Mouse (Mus musculus) adrenal gland, adult 8-10 months (tissue): ENCODE results near the gene Parp16. TPM values are rescaled to one million over a fixed set of nuclear protein-coding genes. Genes with fewer than 3 reads are reported as not detected.
"Not testable (repeated sequence)": the region's sequence is repeated elsewhere in the genome, so short reads cannot be mapped to it uniquely, and the experiment has no call there.

Experiments used
- DNase-seq: peaks from one replicate; pipeline ENCODE4 v3.0.0; 2022
- total RNA-seq, 4 experiments: library from RNA; stranded (reverse); gene quantifications; 2 replicates each; pipeline ENCODE4 v1.2.4; 2022

The Parp16 gene
- total RNA-seq, 4 experiments from 2014 or later = 16.2 to 44.2 (median 33.1) TPM

DNA sequence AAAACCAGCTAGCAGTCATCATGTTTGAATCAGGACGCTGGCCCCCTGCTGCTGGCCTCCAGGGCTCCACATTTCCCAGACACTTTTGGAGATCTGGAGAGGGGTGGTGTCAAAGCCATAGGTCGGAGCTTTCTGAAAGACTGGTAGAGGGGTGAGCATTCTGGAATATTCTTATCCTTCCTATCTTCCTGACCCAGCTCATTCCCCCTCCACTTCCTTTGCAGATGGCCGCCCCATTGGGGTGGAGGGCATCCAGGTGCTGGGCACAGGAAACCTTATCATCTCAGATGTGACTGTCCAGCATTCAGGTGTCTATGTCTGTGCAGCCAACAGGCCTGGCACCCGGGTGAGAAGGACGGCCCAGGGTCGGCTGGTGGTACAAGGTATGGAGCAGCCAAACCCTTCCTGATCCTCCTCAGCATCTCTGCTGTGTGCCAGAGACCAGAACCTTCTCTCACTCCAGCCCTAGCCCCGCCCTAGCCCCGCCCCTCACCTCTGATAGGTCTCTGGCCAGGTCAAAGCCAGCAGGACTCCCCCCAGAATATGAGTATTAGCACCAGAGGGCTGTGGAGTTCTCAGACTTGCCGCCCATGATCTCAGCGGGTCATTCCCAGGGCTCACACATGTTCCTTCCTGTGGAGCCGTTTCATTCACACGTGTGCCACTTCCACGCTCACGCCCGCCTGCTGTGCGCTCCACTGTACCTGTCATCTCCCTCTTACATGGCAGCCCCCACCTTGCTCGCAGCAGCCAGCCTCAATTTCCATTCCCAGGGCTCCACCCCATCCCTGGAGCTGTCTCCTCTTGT is 15.1 kb upstream of the Parp16 start:
- no peak for DNase-seq

DNA sequence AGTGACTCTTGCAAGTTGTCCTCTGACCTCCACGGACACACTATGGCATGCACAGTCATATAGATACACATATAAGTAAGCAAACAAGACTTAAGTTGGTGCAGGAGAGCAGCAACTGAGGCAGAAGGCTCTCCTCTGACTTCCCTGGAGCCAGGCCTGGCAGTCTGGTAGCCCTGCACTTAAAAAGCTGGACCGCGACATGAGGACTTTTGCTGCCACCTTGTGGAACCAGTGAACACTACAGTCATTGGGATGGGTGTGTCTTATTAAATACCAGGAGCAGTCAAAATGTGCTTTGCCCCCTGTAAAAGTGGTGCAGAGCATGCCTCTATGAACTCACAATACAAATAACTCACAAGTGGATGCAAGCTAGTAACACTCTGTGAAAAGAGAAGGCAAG is 6.6 kb upstream of the Parp16 start:
- peak; percentile 76 for DNase-seq

DNA sequence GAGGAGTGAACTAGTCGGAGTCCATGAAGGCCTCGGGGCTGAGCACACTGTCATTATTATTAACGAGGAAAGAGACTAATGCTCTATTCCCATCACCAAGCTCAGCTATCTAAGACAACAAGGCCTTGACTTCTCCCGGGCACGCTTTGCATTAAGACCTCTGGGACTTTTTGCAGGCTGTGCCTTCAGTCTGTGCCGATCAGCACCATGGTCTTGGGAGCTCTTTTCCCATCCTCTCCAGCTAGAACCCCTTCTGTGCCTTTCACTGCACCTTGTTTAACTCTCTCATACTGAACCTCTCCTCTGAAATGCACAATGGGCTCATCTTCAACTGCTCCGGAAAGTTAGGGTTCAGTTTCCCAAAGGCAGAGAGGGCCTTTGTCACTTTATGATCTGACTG is 4.8 kb upstream of the Parp16 start:
- no peak for DNase-seq

DNA sequence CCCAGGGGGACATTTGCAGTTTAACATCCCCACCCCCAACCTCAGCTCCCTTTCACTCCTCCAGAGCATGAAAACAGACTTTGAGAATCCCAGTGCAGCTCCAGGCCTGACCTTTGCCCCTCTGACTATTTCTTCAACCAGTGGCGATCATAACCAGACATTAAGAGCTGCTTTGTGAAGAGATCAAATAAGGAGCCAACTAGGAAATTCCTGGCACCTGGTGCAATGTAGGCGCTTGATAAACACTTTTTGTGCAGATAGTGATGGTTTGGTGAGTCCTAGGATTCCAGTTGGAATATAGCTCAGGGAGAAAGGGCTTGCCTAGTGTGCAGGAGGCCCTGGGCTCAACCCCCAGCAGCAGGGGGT is 3.8 kb upstream of the Parp16 start:
- DNase-seq = no peak

DNA sequence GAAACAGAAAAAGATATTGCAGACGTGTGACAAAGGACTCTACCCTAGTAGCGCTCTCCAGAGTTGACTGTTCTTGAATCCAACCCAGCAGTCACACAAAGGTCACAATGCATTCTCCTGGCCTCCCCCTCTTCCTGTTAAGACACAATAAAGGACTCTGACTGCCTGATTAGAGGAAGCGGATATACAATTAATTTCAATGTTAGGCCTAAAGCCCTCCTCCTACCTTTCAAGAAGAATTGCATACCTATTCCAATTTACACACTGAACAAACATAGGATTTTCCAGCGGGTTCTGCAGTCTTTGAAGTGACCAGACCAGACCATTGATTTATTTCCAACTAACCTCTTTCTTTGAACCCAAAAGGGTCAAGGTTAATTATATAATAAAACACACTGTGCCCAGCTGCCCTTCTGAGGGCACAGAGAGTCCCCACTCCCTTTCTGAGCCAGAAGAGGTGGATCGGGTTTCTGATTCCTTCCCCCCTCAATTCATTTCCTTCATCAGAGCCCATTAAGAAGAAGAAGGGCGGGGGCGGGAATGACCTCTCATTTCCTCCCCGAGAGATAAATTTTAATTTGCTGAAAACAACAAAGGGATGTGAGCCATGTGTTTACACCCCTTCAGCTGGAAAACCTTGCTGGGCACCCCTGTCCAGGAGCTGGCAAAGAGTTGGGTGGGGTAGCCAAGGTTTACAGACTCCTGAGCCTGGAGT is 3.2 kb upstream of the Parp16 start:
- DNase-seq = no peak

DNA sequence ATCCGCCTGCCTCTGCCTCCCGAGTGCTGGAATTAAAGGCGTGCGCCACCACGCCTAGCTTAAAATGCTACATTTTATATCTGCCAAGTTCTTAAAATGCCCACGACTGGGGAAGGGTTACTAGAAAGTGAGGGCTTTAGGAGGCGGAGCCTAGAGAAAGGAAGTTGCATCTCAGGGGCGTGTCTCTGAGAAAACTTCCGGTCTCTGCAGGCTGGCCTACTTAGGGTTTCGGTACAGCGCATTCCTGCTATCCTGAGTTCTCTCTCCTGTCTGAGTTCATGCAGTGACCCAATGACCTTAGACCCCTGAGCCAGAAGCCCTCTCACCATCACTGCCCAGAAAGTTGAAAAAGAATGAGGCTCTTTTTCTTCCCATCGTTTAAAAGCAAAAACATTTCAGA is 1.9 kb upstream of the Parp16 start:
- DNase-seq = no peak

DNA sequence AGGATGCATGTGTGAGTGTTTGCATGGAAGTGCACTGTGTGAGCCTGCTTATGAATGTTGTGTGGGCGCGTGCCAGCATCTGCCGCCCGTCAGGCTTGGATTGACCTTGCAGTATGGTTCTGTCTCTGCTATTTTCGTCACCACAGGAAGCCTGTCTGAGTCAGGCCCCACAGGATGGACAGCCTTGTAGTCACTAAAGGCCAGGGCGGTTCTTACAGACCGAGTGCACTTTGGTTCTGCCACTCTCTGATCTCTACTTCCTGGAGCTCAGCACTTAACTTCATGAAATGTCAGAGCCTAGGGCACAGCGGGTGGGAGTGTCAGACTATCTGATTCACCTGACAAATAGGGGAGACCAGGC is 448 bp downstream of the Parp16 start:
- peak; percentile 87 for DNase-seq

DNA sequence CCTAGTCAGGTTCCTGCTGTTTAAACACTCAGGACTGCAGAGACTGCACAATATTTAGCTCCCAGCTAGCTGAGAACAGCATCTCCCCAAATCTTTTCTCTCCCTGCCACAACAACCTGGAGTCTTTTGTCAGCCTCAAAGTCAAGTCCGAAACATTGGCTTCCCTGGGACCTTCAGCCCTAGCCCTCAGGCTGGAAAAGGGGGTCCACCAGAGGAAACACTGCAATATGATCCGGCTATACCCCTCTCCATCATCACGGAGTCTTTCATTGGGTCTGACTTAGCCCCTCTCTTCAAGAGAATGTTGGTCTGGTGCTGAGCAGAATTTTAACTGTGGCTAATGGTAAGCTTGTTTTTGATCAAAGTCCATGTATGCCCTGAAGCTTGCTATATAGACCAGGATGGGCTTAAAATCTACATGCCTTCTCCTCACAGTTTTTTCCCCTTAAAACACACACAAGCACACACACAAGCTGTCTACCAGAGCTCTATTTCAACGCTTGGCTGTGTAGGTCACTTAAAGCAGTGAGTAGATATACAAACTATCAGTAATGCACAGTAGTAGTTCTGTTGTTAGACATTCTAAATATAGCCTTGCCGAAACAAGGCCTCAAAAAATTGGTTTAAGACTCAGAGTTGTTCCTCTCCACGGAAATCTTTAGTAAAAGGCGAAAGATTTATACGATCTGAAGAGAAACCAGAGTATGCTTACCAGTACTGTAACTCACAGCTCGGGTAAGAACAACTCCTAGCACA is 1.0 kb downstream of the Parp16 start:
- no peak for DNase-seq

DNA sequence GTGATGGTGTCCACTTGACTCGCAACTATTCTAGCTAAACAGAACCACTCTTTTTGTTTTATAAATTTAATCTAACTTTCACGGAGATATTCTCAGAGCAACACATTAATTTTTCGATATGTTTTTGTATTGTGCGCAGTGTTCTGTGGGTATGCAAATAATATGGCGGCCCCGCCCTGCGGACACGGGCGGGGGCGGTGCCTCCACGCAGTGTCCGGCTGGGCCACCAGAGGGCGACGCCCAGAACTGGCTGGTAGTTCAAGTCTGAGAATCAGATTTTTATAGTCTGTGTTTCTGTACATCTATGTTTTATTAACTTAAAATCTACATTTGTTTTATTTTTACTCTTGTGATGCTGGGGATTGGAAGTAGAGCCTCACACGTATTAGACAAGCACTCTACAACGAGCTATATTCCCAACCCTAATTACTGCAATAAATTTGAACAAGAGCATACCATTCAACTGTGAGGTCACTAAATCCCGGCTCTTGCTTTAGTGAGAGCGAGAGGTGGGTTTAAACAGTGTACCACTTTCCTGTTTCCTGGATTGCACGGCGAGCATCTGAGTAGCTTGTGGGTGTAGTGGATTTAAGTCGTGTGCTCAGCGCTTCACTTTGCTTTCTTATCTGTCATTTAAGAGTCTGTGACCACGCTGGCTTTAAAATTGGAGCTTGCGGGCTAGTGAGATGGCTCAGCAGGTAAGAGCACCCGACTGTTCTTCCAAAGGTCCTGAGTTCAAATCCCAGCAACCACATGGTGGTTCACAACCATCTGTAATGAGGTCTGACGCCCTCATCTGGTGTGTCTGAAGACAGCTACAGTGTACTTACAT is 1.8 kb downstream of the Parp16 start:
- DNase-seq = peak; percentile 91

DNA sequence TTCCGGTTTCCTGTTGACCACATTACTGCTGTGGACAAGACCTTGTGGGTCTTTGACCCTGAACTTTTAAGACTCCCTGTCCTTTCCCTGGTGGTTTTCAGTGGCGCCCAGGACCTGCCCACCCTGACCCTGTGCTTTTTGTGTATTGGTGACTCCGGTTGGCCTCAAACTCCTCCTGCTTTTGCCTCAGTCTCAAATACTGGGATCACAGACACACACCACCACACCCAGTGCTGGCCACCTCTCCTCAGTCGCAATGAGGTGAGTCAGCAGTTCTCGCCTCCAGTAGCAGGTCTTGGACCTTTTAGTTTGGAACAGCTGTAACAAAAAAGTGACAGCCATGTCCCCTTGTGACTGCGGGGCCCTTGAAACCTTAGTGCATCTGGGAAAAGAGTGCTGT is 2.7 kb downstream of the Parp16 start:
- no peak for DNase-seq

DNA sequence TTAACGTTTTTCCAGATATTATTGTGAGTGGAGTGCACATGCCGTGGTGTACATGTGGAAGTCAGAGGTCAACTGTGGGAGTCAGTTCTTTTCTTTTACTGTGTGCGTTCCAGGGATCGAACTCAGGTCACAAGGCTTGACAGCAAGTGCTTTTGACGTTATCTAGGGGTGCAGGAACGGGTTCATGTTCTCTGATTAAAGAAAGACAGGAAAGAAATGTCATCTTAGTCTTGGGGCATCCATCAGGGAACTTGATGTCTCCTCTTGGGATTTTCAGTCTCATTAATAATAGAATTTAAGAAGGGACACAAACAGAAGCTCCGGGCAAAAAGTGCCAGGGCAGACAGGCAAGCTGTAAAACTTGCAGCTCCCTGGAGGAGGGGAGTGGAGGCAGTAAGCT is 4.6 kb downstream of the Parp16 start:
- DNase-seq = no peak

DNA sequence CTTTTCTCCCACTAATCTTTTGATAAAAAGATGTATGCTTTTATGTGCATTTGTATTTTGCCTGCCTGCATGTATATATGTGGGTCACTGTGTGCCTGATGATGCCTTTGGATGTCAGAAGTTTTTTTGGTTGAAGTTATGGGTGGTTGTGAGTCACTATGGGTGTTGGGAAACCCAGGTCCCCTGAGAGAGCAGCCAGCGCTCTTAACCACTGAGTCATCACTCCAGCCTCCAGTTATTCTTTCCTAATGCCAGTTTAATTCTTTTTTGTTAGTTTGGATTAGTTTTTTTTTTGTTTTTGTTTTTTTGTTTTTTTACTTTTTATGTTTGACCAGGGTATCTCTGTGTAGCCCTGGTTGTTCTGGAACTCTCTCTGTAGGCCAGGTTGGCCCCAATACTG is 5.5 kb downstream of the Parp16 start:
- DNase-seq = peak; percentile 74

DNA sequence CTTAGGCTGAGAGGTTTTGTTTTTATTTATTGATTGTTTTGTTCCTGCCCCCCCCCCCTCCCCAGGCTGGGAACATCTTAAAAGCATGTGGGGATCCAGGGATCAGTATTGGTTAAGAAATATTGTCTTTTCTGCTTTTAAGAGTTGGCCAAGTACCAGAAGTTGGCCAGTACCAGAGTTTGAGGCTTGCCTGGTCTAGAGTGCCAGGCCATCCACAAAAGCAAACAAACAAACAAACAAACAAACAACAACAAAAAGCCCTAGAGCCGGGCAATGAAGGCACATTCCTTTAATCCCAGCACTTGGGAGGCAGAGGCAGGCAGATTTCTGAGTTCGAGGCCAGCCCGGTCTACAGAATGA is 5.8 kb downstream of the Parp16 start:
- DNase-seq = no peak

DNA sequence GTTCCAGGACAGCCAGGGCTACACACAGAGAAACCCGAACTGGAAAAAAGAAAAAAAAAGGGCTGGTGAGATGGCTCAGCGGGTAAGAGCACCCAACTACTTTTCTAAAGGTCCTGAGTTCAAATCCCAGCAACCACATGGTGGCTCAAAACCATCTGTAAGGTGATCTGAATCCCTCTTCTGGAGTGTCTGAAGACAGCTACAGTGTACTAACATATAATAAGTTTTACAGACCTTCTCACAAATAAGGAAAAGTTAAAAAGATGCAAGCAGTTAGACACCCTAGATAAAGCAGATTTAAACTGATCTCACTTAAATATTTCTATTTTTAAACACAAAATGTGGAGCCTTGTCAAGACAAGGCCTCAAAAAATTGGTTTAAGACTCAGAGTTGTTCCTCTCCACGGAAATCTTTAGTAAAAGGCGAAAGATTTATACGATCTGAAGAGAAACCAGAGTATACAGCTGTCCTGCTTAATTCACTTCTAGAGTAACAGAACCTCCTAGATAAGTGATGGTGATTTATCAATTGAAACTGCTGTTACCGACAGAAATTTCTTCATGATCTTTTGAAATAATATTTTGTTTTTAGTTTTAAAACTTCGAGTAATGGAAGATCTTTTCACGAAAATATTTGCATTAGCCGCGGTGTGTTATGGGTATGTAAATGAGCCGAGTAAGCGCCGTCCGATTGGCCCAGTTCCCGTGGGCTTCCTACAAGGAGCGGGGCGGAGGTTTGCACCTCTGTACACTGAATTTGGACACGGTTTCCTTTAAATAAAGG is 6.4 kb downstream of the Parp16 start:
- peak; percentile 75 for DNase-seq

DNA sequence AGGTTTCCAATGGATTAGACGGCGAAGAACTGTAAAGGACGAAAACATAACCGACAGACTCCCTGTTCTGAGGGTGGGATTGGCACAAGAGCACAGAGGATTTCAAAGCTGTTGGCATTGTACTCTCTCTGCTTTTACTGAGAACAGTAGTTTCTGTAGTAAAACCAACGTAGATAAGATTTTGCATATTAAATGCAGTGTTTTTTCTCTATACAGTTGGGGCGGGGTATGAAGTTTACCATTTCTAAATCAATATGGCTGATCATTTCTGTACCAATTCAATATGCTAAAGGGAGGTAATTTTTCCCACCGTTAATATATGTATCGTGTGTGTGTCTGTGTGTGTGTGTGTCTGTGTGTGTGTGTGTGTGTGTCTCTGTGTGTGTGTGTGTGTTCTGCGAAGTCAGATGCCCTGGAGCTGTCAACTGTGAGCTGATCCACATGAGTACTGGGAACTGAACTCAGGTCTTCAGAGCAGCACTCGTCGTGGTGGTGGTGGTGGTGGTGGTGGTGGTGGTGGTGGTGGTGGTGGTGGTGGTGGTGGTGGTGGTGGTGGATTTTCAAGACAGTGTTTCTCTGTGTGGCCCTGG is 7.1 kb downstream of the Parp16 start:
- no peak for DNase-seq

DNA sequence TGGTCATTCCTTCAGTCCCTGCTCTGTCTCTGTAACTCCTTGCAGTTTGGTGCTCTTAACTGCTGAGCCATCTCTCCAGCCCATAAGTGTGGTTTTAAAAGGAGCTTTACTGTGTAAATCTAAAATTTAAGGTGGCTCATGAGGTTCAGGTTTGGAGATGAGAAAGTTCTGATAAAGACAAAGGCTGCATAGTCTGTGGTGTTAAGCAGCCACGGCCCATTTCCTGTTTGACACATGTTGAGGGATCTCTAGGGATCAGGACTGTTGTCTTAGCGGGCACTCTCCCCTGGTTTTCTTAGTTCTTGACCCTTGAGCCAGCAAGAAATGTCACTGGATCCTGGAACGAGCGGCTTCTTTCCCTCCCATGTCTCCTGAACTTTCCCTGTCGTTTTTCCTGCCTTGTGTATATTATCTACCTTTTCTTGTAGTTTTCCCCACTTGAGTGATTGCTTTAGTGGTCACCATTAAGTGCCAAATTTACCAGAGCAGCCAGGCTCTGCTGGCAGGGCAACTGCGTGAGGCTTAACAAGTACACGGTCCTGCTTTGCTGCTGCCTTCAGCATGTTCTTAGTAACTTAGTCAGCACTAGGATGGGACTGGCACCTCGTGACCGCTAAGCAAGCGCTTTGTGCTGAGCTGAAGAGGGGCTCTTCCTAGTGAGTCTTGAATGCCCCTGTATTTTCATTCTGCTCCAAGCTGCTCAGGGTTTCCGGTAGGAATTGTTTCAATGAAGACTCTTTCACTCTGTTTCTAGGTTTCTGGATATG is 10.1 kb downstream of the Parp16 start:
- DNase-seq = no peak

DNA sequence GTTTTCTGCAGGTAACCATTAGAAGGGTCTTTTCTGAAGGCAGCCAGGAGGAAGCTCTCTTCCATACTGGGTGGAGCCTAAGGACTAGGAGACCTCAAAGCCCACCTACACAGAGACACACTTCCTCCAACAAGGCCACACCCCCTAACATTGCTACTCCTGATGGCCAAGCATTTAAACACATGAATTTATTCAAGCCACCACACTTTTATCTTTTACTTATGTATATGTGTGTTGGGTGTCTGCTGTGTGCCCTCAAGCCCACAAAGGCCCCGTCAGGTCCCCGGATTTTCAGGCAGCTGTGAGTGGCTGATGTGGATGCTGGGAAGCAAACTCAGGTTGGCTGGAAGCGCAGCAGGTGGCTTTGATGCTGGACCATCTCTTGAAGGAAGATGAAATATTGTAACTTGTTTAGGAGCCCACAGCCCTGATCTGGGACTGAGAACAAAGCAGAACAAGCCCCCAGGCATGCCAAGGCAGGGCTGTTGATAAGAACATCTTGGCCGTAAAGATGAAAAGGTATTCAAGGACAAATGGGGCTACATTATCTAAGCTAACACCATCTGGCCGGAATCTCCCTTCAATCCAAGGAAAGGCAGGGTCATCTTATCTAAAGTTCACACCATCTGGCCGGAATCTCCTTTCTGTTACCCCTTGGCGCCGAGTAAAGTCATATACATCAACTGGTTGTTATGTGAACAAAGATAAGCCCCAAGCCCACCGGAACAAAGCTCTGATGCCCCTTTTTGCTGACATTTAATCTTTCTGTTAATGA is 12.1 kb downstream of the Parp16 start:
- not testable (repeated sequence) for DNase-seq

DNA sequence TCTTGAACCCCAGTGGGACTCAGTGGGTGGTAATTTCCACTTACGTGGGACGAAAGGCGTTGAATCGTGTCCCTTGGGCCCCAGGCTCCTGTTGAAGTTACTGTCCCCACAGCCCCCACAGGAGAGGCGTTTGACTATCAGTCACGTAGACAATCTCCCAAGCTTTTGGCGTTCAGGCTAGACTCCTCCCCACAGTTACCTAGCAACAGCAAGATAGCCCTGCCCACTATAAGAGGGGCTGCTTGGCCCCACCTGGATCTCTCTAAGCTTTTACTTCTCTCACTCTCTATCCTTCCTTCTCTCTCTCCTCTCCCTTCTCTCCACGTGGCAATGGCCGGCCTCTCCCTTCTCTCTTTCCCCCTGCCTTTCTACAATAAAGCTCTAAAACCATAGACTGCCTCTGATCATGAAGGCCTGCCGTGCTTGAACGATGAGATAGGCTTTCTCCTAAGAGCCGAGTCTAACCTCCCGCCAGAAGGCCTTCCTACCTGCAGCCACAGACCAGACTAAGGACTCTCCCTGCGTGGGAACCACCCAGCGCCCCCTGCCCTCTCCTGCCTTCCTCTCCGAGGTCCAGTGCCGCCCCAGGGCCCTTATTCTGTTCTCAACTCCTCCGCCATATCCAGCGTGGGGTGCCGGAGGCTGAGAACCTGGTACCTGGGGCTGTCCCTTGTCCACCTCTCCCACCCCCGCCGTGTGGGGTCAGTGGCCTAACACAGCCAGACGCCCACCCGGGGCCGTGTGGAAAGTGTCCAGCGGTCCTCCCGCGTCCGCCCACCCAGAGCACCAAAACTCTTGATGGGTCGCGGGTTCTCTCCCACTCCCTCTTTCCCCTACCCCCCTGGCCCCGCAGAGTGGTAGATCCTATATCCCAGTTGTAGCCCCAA is 13.4 kb downstream of the Parp16 start:
- no peak for DNase-seq

DNA sequence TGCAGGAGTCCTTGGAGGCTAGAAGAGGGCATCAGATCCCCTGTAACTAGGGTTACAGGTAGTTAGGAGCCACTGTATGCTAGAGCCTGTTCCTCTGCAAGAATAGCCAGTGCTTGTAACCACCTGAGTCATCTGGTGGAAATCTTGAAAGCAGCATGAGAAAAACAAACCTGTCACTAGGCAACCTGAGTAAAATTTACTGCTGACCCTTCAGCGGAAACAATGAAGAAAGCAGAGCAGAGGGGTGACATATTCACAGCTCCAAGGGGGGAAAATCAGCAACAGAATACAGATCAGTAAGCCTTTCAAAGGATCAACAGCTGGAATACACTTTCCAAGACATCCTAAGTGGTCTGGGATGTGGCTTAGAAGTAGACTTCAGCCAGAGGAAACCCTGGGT is 16.4 kb downstream of the Parp16 start:
- no peak for DNase-seq
